Mouse (Mus musculus): ENCODE data around the gene Emp3. TPM values are rescaled to one million over a fixed set of nuclear protein-coding genes. Genes with fewer than 3 reads are reported as not detected.

Emp3 gene
- 100 to 1,000 TPM; 711 to 728 TPM for polyA plus RNA-seq (2017; shearing (Covaris generic))

GRCm38 (mm10) chr7:45921242-45921621 is at the start of gene Emp3:
Emp3 (minus strand) TSS chr7:45921404.

DNA sequence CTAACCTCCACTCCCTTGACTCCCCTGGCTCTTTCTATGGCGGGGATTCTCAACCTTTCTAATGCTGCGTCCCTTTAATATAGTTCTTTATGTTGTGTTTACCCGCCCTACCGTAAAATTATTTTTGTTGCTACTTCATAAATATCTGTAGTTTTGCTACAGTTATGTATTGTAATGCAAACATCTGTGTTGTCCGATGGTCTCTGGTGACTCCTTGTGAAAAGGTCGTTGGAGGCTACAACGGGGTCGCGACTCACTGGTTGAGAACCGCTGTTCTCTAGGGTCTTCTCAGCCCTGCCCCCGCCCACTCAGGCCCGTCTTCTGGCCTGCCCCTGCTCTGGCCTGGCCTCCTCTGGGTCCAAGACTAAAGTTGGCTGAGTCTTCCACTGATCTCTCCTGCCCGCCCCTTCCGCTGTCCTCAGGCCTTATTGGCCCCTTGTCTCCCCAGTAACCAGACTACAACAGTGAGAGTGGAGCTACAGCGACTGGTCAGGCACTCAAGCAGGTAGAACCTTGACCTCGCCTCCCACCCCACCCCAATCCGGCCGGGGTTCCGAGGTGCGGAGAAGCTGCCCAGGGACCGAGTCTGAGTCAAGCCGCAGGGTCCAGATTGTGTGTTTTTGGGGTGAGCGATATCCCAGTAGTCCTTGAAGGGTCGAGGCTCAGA is 2.7 kb upstream of the Emp3 start, which contains the start of gene Ccdc114:
Gene Ccdc114 (plus strand): TSS at position 311 of the 667 bp plus-strand sequence.

GRCm38 (mm10) chr7:45896517-45897257 is 24.5 kb downstream of the Emp3 start, which contains the start of the genes Syngr4 and Tmem143:
Syngr4 (minus strand) TSS chr7:45896714.
Tmem143 (plus strand) TSS chr7:45896941.

GRCm38 (mm10) chr7:45878278-45878677 is 42.9 kb downstream of the Emp3 start, which contains the start of gene Grin2d:
Grin2d (minus strand) TSS chr7:45878378.

DNA sequence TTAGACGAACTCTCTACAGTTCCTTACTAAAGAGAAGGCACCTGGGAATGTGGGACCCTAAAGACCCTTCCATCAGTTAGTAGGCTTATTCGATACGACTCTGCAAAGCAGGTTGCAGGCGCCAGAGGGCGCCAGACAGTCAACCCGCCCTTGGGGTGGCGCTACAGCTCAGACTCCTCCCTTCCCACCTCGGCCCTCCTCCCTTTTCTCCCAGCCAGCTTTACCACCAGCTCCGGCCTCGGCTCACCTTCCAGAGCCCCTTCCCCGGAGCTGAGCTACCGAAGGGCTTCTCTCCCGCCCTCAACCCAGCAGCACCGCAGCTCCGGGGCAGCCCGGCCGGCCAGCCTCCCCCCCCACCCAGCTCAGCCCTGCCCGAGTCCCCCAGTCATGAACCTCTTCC is 48.6 kb downstream of the Emp3 start, which contains the start of gene Kdelr1:
Gene Kdelr1 (plus strand): TSS at position 149 of the 400 bp plus-strand sequence.

Other genes starting within 250 kb of the Emp3 start
- under 1 TPM in 1 of 2 experiments, not detected in 1; 0.30 TPM for gene Ntn5, start 237.4 kb downstream of the Emp3 start, polyA plus RNA-seq (2017; shearing (Covaris generic))
- gene Sec1, start 227.0 kb downstream of the Emp3 start, polyA plus RNA-seq (2017; shearing (Covaris generic)), result under 1 TPM; 0.11 to 0.87 TPM
- 1 to 10 TPM; 1.4 to 2.6 TPM for gene Car11, start 221.6 kb downstream of the Emp3 start, polyA plus RNA-seq (2017; shearing (Covaris generic))
- gene Dbp, start 216.3 kb downstream of the Emp3 start, polyA plus RNA-seq (2017; shearing (Covaris generic)), result 10 to 100 TPM; 30.7 to 43.2 TPM
- 1,000 to 10,000 TPM; 1,404 to 2,078 TPM for gene Rpl18, start 205.9 kb downstream of the Emp3 start, polyA plus RNA-seq (2017; shearing (Covaris generic))
- 10 to 100 TPM; 21.2 to 24.8 TPM for gene Sphk2, start 203.4 kb downstream of the Emp3 start, polyA plus RNA-seq (2017; shearing (Covaris generic))
- under 1 TPM in 1 of 2 experiments, not detected in 1; 0.09 TPM for gene Fam83e, start 200.2 kb downstream of the Emp3 start, polyA plus RNA-seq (2017; shearing (Covaris generic))
- not detected for gene Spaca4, start 195.6 kb downstream of the Emp3 start, polyA plus RNA-seq (2017; shearing (Covaris generic))
- gene Lmtk3, start 137.7 kb downstream of the Emp3 start, polyA plus RNA-seq (2017; shearing (Covaris generic)), result under 1 TPM; 0.05 to 0.18 TPM
- 1 to 10 TPM; 1.7 to 4.0 TPM for gene Sult2b1, start 136.7 kb downstream of the Emp3 start, polyA plus RNA-seq (2017; shearing (Covaris generic))
- gene Cyth2, start 106.8 kb downstream of the Emp3 start, polyA plus RNA-seq (2017; shearing (Covaris generic)), result 10 to 100 TPM; 71.9 to 73.3 TPM
- under 1 TPM; 0.06 to 0.12 TPM for gene Kcnj14, start 96.6 kb downstream of the Emp3 start, polyA plus RNA-seq (2017; shearing (Covaris generic))
- 10 to 100 TPM; 21.4 to 26.5 TPM for gene Grwd1, start 90.5 kb downstream of the Emp3 start, polyA plus RNA-seq (2017; shearing (Covaris generic))
- 100 to 1,000 TPM in 1 of 2 experiments, 10 to 100 TPM in 1; 84.9 to 108 TPM for gene Kdelr1, start 48.6 kb downstream of the Emp3 start, polyA plus RNA-seq (2017; shearing (Covaris generic))
- gene Grin2d, start 43.0 kb downstream of the Emp3 start, polyA plus RNA-seq (2017; shearing (Covaris generic)), result 1 to 10 TPM in 1 of 2 experiments, under 1 TPM in 1; 0.94 to 1.1 TPM
- gene Syngr4, start 24.7 kb downstream of the Emp3 start, polyA plus RNA-seq (2017; shearing (Covaris generic)), result 1 to 10 TPM in 1 of 2 experiments, not detected in 1; 2.1 TPM
- gene Tmem143, start 24.5 kb downstream of the Emp3 start, polyA plus RNA-seq (2017; shearing (Covaris generic)), result 1 to 10 TPM; 7.2 to 9.5 TPM
- 1 to 10 TPM; 1.4 to 2.1 TPM for gene Ccdc114, start 2.7 kb upstream of the Emp3 start, polyA plus RNA-seq (2017; shearing (Covaris generic))
- gene Abcc6, start 108.9 kb upstream of the Emp3 start, polyA plus RNA-seq (2017; shearing (Covaris generic)), result under 1 TPM in 1 of 2 experiments, not detected in 1; 0.93 TPM
- gene Nomo1, start 112.3 kb upstream of the Emp3 start, polyA plus RNA-seq (2017; shearing (Covaris generic)), result 10 to 100 TPM; 28.0 to 30.7 TPM
- gene Kcnj11, start 179.4 kb upstream of the Emp3 start, polyA plus RNA-seq (2017; shearing (Covaris generic)), result not detected

All from activated CD4-positive, CD25-positive, alpha-beta regulatory T cell (primary cell).